Mouse (Mus musculus): ENCODE results near the gene Elp4. TPM values are rescaled to one million over a fixed set of nuclear protein-coding genes. Genes with fewer than 3 reads are reported as not detected.

The Elp4 gene
- total and polyA plus RNA-seq, 3 experiments, result 15.8 to 16.0 TPM; not detected in 1

DNA sequence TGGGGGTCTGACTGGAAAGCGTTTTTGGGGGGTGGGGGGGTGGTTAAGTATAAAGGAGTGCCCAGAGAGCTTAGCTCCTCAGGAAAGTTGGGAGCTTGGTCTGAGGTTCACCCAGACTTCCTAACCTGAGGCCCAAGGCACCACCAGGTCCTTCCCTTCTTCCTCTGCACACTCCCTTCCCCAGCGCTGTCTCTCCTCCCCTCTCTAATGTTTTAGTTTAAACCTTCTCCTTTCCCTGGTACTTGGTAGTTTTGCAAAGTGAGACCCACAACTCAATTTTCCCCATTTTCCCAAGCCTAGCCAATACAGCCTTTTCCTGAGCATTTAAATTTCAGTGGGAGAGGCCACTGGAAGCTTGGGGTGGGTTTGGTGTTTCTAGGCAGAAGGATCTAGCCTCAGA, 225.0 kb downstream of the Elp4 start:
- H3K27me3 ChIP-seq (ENCODE audit: control insufficient read depth in 1 of 2, insufficient read depth in 2 of 2, low read length in 2 of 2), result no peaks in the 10 kb centered on the region
- H3K4me1 ChIP-seq (ENCODE audit: control insufficient read depth in 1 of 2, insufficient read depth in 2 of 2, low read length in 2 of 2), result peaks cover 0 to 10% of the 10 kb centered on the region in 2 experiments; a peak in 3 of 4 replicates
- peak overlapping the region in 1 of 2 experiments; percentile 55; a peak in 2 of 4 replicates for H3K4me3 ChIP-seq (ENCODE audit: control insufficient read depth in 1 of 2, insufficient read depth in 1 of 2, low read depth in 2 of 2, low read length in 2 of 2)

DNA sequence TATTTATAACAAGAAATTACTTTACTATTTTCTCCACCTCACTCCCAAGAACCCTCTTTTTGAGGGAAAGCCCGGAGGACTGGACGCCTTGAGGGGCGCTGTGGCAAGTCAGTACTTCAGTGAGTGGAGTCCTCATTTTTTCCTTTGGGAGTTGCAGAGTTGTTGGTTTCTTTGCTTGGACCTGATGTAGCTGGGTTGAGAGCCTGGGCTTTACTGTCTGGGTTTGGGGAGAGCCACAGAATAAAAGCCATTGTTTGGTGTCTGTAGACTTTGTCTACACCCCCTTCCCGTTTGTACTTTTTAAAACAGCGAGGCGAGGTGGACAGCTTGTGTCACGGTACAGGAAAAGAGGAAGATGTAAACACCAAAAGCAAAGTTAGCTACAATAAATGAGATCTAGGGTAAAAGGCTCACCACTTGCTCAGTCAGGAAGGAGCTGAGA, 225.5 kb downstream of the Elp4 start:
- TF ChIP-seq CHD2 (IDR thresholded peaks at IDR 0.05; ENCODE audit: low read length) (no peak), BHLHE40 (IDR thresholded peaks at IDR 0.05; ENCODE audit: borderline replicate concordance, low read depth, low read length) (no peak), UBTF (IDR thresholded peaks at IDR 0.05; ENCODE audit: borderline replicate concordance, insufficient read depth, low read depth, low read length) (no peak), MAFK (IDR thresholded peaks at IDR 0.05; ENCODE audit: borderline replicate concordance, low read depth, low read length) (no peak), ZNF384 (IDR thresholded peaks at IDR 0.05; ENCODE audit: low read depth, low read length) (no peak), ELF1 (IDR thresholded peaks at IDR 0.05; ENCODE audit: low read depth, low read length) (no peak), NRF1 (IDR thresholded peaks at IDR 0.05; ENCODE audit: insufficient read depth, low read depth, low read length, poor library complexity, severe bottlenecking) (no peak), POLR2AphosphoS5 (IDR thresholded peaks at IDR 0.05; ENCODE audit: borderline replicate concordance, low read depth, low read length) (no peak), RCOR1 (IDR thresholded peaks at IDR 0.05; ENCODE audit: low read depth, low read length) (no peak), MAX (IDR thresholded peaks at IDR 0.05; ENCODE audit: low read length) (no peak), GABPA (IDR thresholded peaks at IDR 0.05; ENCODE audit: low read depth, low read length) (no peak), USF1 (IDR thresholded peaks at IDR 0.05; ENCODE audit: low read depth, low read length) (no peak), MEF2A (IDR thresholded peaks at IDR 0.05; ENCODE audit: extremely low read depth, insufficient replicate concordance, low read depth, low read length, poor library complexity, severe bottlenecking) (no peak), ZMIZ1 (IDR thresholded peaks at IDR 0.05; ENCODE audit: low read depth, low read length) (no peak), MXI1 (IDR thresholded peaks at IDR 0.05; ENCODE audit: low read depth, low read length) (0 out of 2 replicates have a peak, but pooled peaks have one; percentile 47), MYC (IDR thresholded peaks at IDR 0.05; ENCODE audit: low read depth, low read length) (no peak), TBP (IDR thresholded peaks at IDR 0.05; ENCODE audit: low read depth, low read length) (0 out of 2 replicates have a peak, but pooled peaks have one; percentile 16), TCF12 (IDR thresholded peaks at IDR 0.05; ENCODE audit: low read depth, low read length) (no peak), SIN3A (IDR thresholded peaks at IDR 0.05; ENCODE audit: low read length) (peak; percentile 39; the same call in 1 of the 2 replicates), ZKSCAN1 (IDR thresholded peaks at IDR 0.05; ENCODE audit: low read depth, low read length) (no peak), POLR2AphosphoS2 (IDR thresholded peaks at IDR 0.05; ENCODE audit: low read length) (no peak)
- Histone ChIP-seq H3K9me3 (replicated peaks; ENCODE audit: insufficient read depth, low read length) (no peaks in the 10 kb centered on the region), H3K4me1 (ENCODE audit: control insufficient read depth in 1 of 2, insufficient read depth in 2 of 2, low read length in 2 of 2) (peaks cover 0 to 10% of the 10 kb centered on the region in 2 experiments; a peak in 3 of 4 replicates), H3K4me3 (ENCODE audit: control insufficient read depth in 1 of 2, insufficient read depth in 1 of 2, low read depth in 2 of 2, low read length in 2 of 2) (peak overlapping the region; percentile 55 to 59), H3K27me3 (ENCODE audit: control insufficient read depth in 1 of 2, insufficient read depth in 2 of 2, low read length in 2 of 2) (no peaks in the 10 kb centered on the region), H3K9ac (ENCODE audit: control insufficient read depth, low read depth, low read length, poor library complexity, severe bottlenecking) (peak overlapping the region; percentile 76), H3K27ac (ENCODE audit: control insufficient read depth, low read depth, low read length) (peak overlapping the region; percentile 90), H3K79me2 (ENCODE audit: control insufficient read depth, insufficient read depth, low read length, poor library complexity) (peaks cover 12% of the 10 kb centered on the region), H3K36me3 (ENCODE audit: control insufficient read depth in 1 of 2, insufficient read depth in 2 of 2, low read length in 2 of 2) (peaks cover 0 to 12% of the 10 kb centered on the region in 2 experiments; a peak in 2 of 4 replicates)
- peak; percentile 76 for DNase-seq (ENCODE audit: low read depth, low spot score)

More for the DNA sequence above, 225.0 kb downstream of the Elp4 start:
- no peak for DNase-seq (ENCODE audit: low read depth, low spot score)
- TF ChIP-seq POLR2A (IDR thresholded peaks at IDR 0.05; ENCODE audit: control insufficient read depth in 1 of 2, insufficient read depth in 1 of 2, low read depth in 1 of 2, low read length in 2 of 2, poor library complexity in 1 of 2) (no peak), MAFK (IDR thresholded peaks at IDR 0.05; ENCODE audit: borderline replicate concordance, low read depth, low read length) (no peak), USF2 (IDR thresholded peaks at IDR 0.05; ENCODE audit: borderline replicate concordance in 1 of 2, insufficient read depth in 1 of 2, low read depth in 1 of 2, low read length in 2 of 2) (no peak), NELFE (IDR thresholded peaks at IDR 0.05; ENCODE audit: low read depth, low read length) (no peak), MAZ (IDR thresholded peaks at IDR 0.05; ENCODE audit: low read depth, low read length) (no peak), ZC3H11A (IDR thresholded peaks at IDR 0.05; ENCODE audit: low read depth, low read length) (no peak), MYB (IDR thresholded peaks at IDR 0.05; ENCODE audit: low read depth, low read length) (no peak), SIN3A (IDR thresholded peaks at IDR 0.05; ENCODE audit: low read length) (no peak), SMC3 (IDR thresholded peaks at IDR 0.05; ENCODE audit: low read depth, low read length) (no peak), HCFC1 (IDR thresholded peaks at IDR 0.05; ENCODE audit: low read depth, low read length) (no peak), NRF1 (IDR thresholded peaks at IDR 0.05; ENCODE audit: insufficient read depth, low read depth, low read length, poor library complexity, severe bottlenecking) (no peak), ZMIZ1 (IDR thresholded peaks at IDR 0.05; ENCODE audit: low read depth, low read length) (no peak), GABPA (IDR thresholded peaks at IDR 0.05; ENCODE audit: low read depth, low read length) (no peak), POLR2AphosphoS2 (IDR thresholded peaks at IDR 0.05; ENCODE audit: low read length) (no peak), ZKSCAN1 (IDR thresholded peaks at IDR 0.05; ENCODE audit: low read depth, low read length) (no peak), POLR2AphosphoS5 (IDR thresholded peaks at IDR 0.05; ENCODE audit: borderline replicate concordance, low read depth, low read length) (no peak), RCOR1 (IDR thresholded peaks at IDR 0.05; ENCODE audit: low read depth, low read length) (no peak), ETS1 (IDR thresholded peaks at IDR 0.05; ENCODE audit: low read depth, low read length) (no peak), ELF1 (IDR thresholded peaks at IDR 0.05; ENCODE audit: low read depth, low read length) (no peak), BHLHE40 (IDR thresholded peaks at IDR 0.05; ENCODE audit: borderline replicate concordance, low read depth, low read length) (no peak)
- no peaks in the 10 kb centered on the region for H3K9me3 ChIP-seq (replicated peaks; ENCODE audit: insufficient read depth, low read length)
- peak overlapping the region; percentile 90 for H3K27ac ChIP-seq (ENCODE audit: control insufficient read depth, low read depth, low read length)
- H3K9ac ChIP-seq (ENCODE audit: control insufficient read depth, low read depth, low read length, poor library complexity, severe bottlenecking), result peak overlapping the region; percentile 76
- H3K79me2 ChIP-seq (ENCODE audit: control insufficient read depth, insufficient read depth, low read length, poor library complexity), result peaks cover 12% of the 10 kb centered on the region
- peaks cover 1 to 12% of the 10 kb centered on the region in 2 experiments; a peak in 3 of 4 replicates for H3K36me3 ChIP-seq (ENCODE audit: control insufficient read depth in 1 of 2, insufficient read depth in 2 of 2, low read length in 2 of 2)

Measured in MEL (cell line).